Mouse (Mus musculus) small intestine, adult 2 months (tissue): Measurements from ENCODE around the gene Ssr2. TPM values are rescaled to one million over a fixed set of nuclear protein-coding genes. Genes with fewer than 3 reads are reported as not detected.
A peak's percentile ranks its signal among the peaks of the same experiment; 100 is the strongest.
"Not testable (repeated sequence)": the region's sequence is repeated elsewhere in the genome, so short reads cannot be mapped to it uniquely, and the experiment has no call there.

ENCODE experiments used
- H3K27ac ChIP-seq: fragments of 200-500 bp; 2 replicates; pipeline ENCODE4 v1.5.1; 2012; ENCODE audit warnings: low read depth, low read length, control low read depth, inconsistent platforms; ENCODE audit not compliant: insufficient read depth
- H3K27me3 ChIP-seq: fragments of 200-500 bp; 2 replicates; pipeline ENCODE4 v1.6.1; 2012; ENCODE audit warnings: mild to moderate bottlenecking, moderate library complexity, low read length, inconsistent platforms; ENCODE audit not compliant: control insufficient read depth, insufficient read depth
- H3K36me3 ChIP-seq: fragments of 200-500 bp; 2 replicates; pipeline ENCODE4 v1.6.1; 2012; ENCODE audit warnings: mild to moderate bottlenecking, low read length, control low read depth, inconsistent platforms; ENCODE audit not compliant: control insufficient read depth, insufficient read depth
- H3K4me1 ChIP-seq: fragments of 200-500 bp; 2 replicates; pipeline ENCODE4 v1.6.1; 2012; ENCODE audit warnings: low read length, inconsistent platforms, mixed read lengths; ENCODE audit not compliant: control insufficient read depth, insufficient read depth, insufficient read length
- H3K4me3 ChIP-seq: fragments of 200-500 bp; 2 replicates; pipeline ENCODE4 v1.5.1; 2012; ENCODE audit warnings: low read depth, mild to moderate bottlenecking, control low read depth, inconsistent platforms, low read length, moderate library complexity
- CTCF ChIP-seq: fragments of 200-500 bp; IDR thresholded peaks from 2 replicates; pipeline ENCODE4 v1.5.1; 2012; ENCODE audit warnings: low read depth, mild to moderate bottlenecking, control low read depth, inconsistent platforms, low read length, moderate library complexity, mixed read lengths; ENCODE audit not compliant: insufficient replicate concordance, insufficient read length; ENCODE audit errors: extremely low read depth
- POLR2A ChIP-seq: fragments of 200-500 bp; IDR thresholded peaks from 2 replicates; pipeline ENCODE4 v1.6.1; 2012; ENCODE audit warnings: low read depth, mild to moderate bottlenecking, control low read depth, inconsistent platforms, low read length, moderate library complexity
- WGBS: fragments of 180-500 bp; shearing (Covaris S2); methylation state at CpG from one replicate; pipeline ENCODE4 v1.1.7; 2018; 5-methylcytosine and 5-hydroxymethylcytosine counted together
- polyA plus RNA-seq: library from polyadenylated mRNA; depleted of rRNA; stranded (reverse); fragments of >200 nt; gene quantifications from 2 replicates; pipeline ENCODE4 v1.2.3, GENCODE M21; 2012

Gene Ssr2
- polyA plus RNA-seq, 1 experiment: 182 TPM

GRCm38 (mm10) chr3:88603714-88604161 is 28.1 kb downstream of the Ssr2 start:
- H3K27me3 ChIP-seq: no peaks in the 10 kb centered on the region
- peaks cover 2% of the 10 kb centered on the region; the same call in 1 of the 2 replicates for H3K4me1 ChIP-seq
- H3K4me3 ChIP-seq: no peak overlapping the region
- no peak overlapping the region for H3K27ac ChIP-seq
- TF ChIP-seq POLR2A (no peak), CTCF (peak; percentile 69; the same call in 1 of the 2 replicates)
- 12% methylated on average over 6 of the region's 6 CpGs for WGBS
- peaks cover 2% of the 10 kb centered on the region; the same call in 1 of the 2 replicates for H3K36me3 ChIP-seq

- Histone ChIP-seq H3K36me3 (peaks cover 2% of the 10 kb centered on the region; the same call in 1 of the 2 replicates), H3K4me3 (no peak overlapping the region), H3K27ac (no peak overlapping the region), H3K4me1 (peaks cover 2% of the 10 kb centered on the region; the same call in 1 of the 2 replicates), H3K27me3 (no peaks in the 10 kb centered on the region)
- TF ChIP-seq POLR2A (no peak), CTCF (no peak)
- WGBS: 87% methylated on average over 7 of the region's 7 CpGs
Measured at GRCm38 (mm10) chr3:88604863-88605262, 29.2 kb downstream of the Ssr2 start.

DNA sequence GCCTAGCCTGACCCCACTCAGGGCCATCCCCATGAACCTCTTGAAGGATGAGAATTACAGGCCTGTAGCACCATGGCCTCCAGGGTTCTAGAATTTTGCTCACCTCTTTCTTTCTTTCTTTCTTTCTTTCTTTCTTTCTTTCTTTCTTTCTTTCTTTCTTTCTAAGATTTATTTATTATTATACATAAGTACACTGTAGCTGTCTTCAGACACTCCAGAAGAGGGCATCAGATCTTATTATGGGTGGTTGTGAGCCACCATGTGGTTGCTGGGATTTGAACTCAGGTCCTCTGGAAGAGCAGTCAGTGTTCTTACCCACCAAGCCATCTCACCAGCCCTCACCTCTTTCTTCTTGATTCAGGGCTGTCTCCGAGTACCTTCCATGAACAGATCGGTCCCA is 30.0 kb downstream of the Ssr2 start, which contains the start of gene Arhgef2:
Gene Arhgef2, plus strand, starts transcription at position 301 of the 400 bp plus-strand sequence.
- not testable (repeated sequence) for H3K27me3 ChIP-seq, H3K4me3 ChIP-seq, H3K4me1 ChIP-seq, H3K36me3 ChIP-seq, H3K27ac ChIP-seq
- 100% methylated on average over 2 of the region's 2 CpGs for WGBS

DNA sequence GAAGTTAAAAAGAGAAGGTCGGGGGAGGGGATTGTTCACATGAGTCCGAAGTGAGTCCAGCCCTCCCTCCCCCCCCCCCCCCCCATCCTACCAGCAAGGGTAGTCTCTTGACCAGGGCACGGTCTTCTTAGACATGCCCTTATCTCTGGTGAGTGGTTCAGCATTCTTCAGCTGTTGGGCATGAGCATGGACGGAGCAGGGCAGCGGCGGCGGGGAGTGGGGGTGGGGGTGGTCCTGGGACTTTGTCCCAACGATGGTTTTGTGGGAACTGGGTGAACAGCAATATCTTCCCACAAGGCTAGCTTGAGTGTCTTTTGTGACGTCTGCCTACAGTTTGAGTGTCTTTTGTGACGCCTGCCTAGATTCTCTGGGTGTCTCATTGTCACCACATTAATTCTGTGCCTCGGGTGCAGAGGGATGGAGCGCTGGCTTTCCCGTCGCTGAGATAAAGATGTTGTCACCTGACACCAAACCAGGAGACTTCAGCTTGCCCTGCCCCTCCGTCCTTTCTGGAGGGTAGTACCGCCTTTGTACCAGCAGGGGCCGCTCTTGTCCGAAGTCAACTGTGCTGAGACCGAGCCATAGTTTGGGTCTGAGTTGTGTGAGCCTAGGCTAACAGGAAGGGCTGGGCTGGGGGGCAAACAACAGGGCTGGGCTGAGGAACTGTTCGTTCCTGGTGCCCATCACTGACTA is 31.5 kb downstream of the Ssr2 start:
- WGBS: 1% methylated on average over 20 of the region's 20 CpGs
- Histone ChIP-seq H3K27me3 (no peaks in the 10 kb centered on the region), H3K27ac (no peak overlapping the region), H3K36me3 (peaks cover 8% of the 10 kb centered on the region), H3K4me3 (peak overlapping the region; percentile 13), H3K4me1 (peaks cover 2% of the 10 kb centered on the region; the same call in 1 of the 2 replicates)
- no peak for TF ChIP-seq POLR2A
- TF ChIP-seq CTCF: peak; percentile 91; the same call in 1 of the 2 replicates

DNA sequence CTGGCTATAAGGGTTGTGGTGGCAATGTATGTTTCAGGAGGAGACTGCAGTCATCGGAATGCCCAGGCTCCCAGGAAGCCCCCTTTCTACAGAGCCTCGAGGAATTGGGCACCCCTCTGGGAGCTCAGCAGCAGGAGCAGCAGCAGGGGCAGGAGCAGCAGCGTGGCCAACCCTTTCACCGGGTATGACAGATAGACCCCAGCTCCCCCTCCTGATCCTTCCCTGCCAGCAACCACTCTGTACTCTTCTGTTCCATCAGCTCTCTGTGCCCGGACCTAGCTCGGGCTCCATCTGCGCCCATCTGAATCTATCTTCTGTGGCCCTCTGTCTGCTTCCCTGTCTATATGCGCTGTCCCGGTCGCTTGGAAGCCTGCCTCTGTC is 32.1 kb downstream of the Ssr2 start:
- H3K27me3 ChIP-seq: no peaks in the 10 kb centered on the region
- H3K36me3 ChIP-seq: peaks cover 8% of the 10 kb centered on the region
- H3K27ac ChIP-seq: no peak overlapping the region
- 43% methylated on average over 10 of the region's 10 CpGs for WGBS
- peak overlapping the region; percentile 13 for H3K4me3 ChIP-seq
- H3K4me1 ChIP-seq: peaks cover 2% of the 10 kb centered on the region; the same call in 1 of the 2 replicates
- TF ChIP-seq POLR2A: no peak

DNA sequence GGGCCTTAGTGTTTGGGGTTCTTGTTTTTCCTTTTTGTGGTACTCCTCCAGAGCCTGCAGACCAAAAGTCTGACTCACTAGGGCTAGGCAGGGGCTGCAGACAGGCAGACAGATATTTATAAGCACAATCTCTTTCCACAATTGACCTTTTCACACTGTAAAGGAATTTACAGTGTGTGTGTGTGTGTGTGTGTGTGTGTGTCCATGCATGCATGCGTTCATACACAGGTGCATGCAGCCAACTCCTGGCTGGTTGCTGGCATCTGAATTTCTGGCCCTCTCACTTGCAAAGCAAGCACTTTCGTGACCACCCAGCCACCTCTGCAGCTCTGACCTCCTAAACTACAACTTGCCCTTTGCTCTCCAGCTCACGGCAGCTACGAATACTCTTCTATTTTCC is 33.4 kb downstream of the Ssr2 start:
- H3K27me3 ChIP-seq: no peaks in the 10 kb centered on the region
- peaks cover 2% of the 10 kb centered on the region; the same call in 1 of the 2 replicates for H3K4me1 ChIP-seq
- H3K4me3 ChIP-seq: no peak overlapping the region
- WGBS: 71% methylated on average over 4 of the region's 4 CpGs
- peaks cover 10% of the 10 kb centered on the region for H3K36me3 ChIP-seq
- H3K27ac ChIP-seq: no peak overlapping the region
- TF ChIP-seq POLR2A (no peak), CTCF (no peak)

DNA sequence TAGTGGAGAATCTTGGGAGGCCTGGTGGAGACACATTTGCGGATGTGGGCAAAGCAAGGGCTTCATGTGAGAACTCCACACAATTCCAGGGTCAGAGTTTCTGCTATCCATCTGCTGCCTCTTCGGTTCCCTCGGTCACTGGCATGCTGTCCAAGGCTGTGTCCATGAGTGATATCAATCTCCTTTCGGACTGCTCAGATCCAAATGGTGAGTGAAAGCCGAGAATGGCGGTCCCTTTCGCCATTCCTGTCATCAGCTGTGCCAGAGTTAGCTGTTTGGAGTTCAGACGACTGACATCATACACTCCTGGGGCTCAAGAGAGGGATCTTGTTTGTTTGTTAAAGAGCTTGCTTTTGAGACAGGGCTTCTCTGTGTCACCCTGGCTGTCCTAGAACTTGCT is 38.7 kb downstream of the Ssr2 start:
- H3K4me3 ChIP-seq: no peak overlapping the region
- no peak for TF ChIP-seq CTCF
- TF ChIP-seq POLR2A: no peak
- 87% methylated on average over 8 of the region's 8 CpGs for WGBS
- peaks cover 23% of the 10 kb centered on the region for H3K36me3 ChIP-seq
- H3K27ac ChIP-seq: no peak overlapping the region
- peaks cover 3% of the 10 kb centered on the region; the same call in 1 of the 2 replicates for H3K4me1 ChIP-seq
- no peaks in the 10 kb centered on the region for H3K27me3 ChIP-seq

DNA sequence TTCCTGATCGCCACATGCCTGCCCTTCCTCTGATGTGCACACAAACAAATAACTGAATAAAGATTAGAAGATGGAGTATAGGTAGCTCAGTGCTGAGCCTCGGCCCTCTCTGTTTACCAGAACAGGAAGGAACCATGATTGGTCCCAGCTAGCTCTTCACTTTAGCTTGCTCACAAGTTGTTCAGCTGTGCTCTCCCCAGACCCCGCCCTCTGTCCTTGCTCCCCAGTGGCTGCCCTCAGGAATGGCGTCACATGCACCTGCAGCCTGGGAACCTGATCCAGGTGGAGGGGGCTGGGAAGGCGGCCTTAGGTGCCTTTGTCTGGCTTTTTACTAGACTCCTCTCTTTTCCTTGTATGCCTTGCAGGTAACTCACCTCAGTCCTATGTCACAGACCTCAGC is 39.4 kb downstream of the Ssr2 start:
- Histone ChIP-seq H3K27me3 (no peaks in the 10 kb centered on the region), H3K36me3 (peaks cover 24% of the 10 kb centered on the region), H3K4me3 (no peak overlapping the region), H3K4me1 (peaks cover 3% of the 10 kb centered on the region; the same call in 1 of the 2 replicates), H3K27ac (no peak overlapping the region)
- WGBS: 32% methylated on average over 5 of the region's 5 CpGs
- TF ChIP-seq CTCF (no peak), POLR2A (no peak)
